Mouse (Mus musculus) right cerebral cortex, postnatal 14 days (tissue): ENCODE data around the gene Gpatch2.

Experiments used
- DNase-seq: peaks from one replicate; pipeline ENCODE4 v3.0.0; 2022

Gene Gpatch2

GRCm38 (mm10) chr1:187376946-187377671 lies 161.8 kb downstream of the Gpatch2 start:
- no peak for DNase-seq

- DNase-seq: no peak
Observed at GRCm38 (mm10) chr1:187377865-187378524, 162.7 kb downstream of the Gpatch2 start.

GRCm38 (mm10) chr1:187389476-187389875 lies 174.2 kb downstream of the Gpatch2 start:
- no peak for DNase-seq

- no peak for DNase-seq
Observed at GRCm38 (mm10) chr1:187400834-187401233, 185.5 kb downstream of the Gpatch2 start.
